Mouse (Mus musculus): ENCODE data around the gene Fermt3. TPM values are rescaled to one million over a fixed set of nuclear protein-coding genes. Genes with fewer than 3 reads are reported as not detected.

Fermt3 gene
- polyA plus RNA-seq, 1 experiment, result 2.0 TPM

DNA sequence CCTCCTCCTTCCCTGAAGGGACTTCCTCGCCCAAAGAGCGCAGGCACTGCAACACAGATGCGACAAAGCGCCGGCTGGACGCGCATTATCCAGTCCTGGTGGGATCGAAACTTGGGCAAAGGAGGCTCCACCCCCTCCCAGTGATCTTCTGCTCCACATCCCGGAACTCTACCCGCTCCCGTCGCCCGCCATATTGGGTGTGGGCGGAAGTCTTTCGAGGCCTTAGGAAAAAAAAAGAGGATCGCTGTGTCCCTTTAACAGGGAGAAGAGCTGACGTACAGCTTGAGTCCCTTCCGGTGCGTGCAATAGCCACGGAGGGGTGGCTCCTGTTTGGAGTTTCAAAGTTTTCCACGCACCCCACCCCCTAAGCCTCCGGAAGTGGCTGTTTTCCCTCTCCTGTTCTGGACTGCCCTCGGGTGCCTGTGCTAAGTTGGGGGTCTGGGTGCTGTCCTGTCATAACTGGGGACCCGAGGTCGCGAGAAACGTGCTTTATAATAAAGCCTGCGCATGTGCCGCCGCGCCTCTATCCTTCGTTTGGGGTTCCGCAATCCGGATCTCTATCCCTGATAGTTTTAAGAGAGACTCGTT, 67.8 kb downstream of the Fermt3 start:
- H3K4me3 ChIP-seq (ENCODE audit: insufficient read depth, low read depth, low read length), result peak overlapping the region; percentile 75
- H3K27ac ChIP-seq (replicated peaks; ENCODE audit: low read depth, low read length), result peak overlapping the region; percentile 94
- peaks cover 10% of the 10 kb centered on the region for H3K4me1 ChIP-seq (ENCODE audit: control insufficient read depth, insufficient read depth, insufficient read length, low read length)

DNA sequence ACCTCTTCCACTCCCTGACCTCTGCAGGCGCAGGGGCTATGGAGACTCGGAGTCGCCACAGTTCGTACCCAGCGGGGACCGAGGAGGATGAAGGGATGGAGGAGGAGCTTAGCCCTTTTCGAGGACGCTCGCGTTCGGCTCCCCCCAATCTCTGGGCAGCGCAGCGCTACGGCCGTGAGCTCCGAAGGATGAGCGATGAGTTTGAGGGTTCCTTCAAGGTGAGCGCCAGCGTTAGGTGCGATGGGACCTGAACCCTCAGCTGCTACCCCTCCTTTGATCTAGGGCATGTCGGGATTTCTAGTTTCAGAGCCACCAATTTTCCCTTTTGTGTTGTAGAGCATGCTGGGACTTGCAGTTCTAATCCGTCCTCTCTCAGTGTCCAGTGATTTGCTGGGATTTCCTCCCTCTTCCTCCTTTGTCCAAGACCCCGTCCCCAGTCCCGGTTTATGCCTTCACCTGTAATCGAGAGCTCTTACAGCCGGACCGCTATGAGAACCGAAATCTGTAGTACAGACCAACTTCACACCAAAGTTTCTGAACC, 68.6 kb downstream of the Fermt3 start:
- Histone ChIP-seq H3K4me1 (ENCODE audit: control insufficient read depth, insufficient read depth, insufficient read length, low read length) (peaks cover 10% of the 10 kb centered on the region), H3K27ac (replicated peaks; ENCODE audit: low read depth, low read length) (peak overlapping the region; percentile 84), H3K4me3 (ENCODE audit: insufficient read depth, low read depth, low read length) (peak overlapping the region; percentile 75)

DNA sequence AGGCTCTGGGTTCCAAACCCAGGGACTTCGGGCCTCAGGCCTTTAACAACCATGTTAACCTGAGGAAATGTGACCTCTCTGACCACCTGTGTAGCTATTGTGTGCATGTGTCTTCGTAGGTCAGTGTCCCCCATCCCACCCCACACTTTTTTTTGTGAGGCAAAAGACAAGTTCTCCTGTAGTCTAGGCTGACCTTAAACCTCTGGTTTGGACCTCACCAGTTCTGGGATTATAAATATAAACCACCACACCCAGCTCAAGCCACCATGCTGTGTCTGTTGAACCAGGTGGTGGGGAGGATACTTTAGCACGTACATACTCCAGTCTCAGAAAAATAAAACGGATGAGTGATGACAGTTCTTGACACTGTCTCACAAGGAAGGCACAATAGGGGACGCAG, 69.3 kb downstream of the Fermt3 start:
- H3K4me3 ChIP-seq (ENCODE audit: insufficient read depth, low read depth, low read length), result peak overlapping the region; percentile 75; the same call in 1 of the 2 replicates
- peaks cover 10% of the 10 kb centered on the region for H3K4me1 ChIP-seq (ENCODE audit: control insufficient read depth, insufficient read depth, insufficient read length, low read length)
- H3K27ac ChIP-seq (replicated peaks; ENCODE audit: low read depth, low read length), result no peak overlapping the region

DNA sequence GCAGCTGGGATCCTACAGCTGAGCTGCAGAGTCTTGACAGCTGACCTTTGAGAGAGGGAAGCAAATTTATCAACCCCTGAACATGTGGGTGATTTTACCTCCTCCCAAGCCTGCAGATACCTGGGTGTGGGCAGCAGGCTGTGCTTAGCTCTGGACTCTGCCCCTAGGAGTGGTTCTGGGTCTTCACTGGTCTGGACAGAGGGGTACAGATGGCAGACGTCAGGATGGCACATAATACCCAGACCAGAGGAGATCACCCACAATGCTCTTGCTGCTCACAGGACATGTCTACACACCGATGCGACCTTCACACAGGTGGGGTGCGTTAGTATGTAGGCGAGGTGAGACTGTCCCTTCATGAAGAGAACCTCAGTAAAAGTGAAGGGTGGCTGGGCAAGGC, 69.7 kb downstream of the Fermt3 start:
- Histone ChIP-seq H3K27ac (replicated peaks; ENCODE audit: low read depth, low read length) (no peak overlapping the region), H3K4me3 (ENCODE audit: insufficient read depth, low read depth, low read length) (no peak overlapping the region), H3K4me1 (ENCODE audit: control insufficient read depth, insufficient read depth, insufficient read length, low read length) (peaks cover 10% of the 10 kb centered on the region)

Other genes with a start within 250 kb of the Fermt3 start
- 6.7 and 9.8 TPM in 2 replicates for gene Rps6ka4, start 178.8 kb downstream of the Fermt3 start, polyA plus RNA-seq (2012; ENCODE audit: insufficient read depth, insufficient read length, missing spikeins)
- 1.9 and 2.3 TPM in 2 replicates for gene Ccdc88b, start 161.3 kb downstream of the Fermt3 start, polyA plus RNA-seq (2012; ENCODE audit: insufficient read depth, insufficient read length, missing spikeins)
- gene Trmt112, start 109.8 kb downstream of the Fermt3 start, polyA plus RNA-seq (2012; ENCODE audit: insufficient read depth, insufficient read length, missing spikeins), result 18.1 and 29.4 TPM in 2 replicates
- 974 and 1,161 TPM in 2 replicates for gene Prdx5, start 109.4 kb downstream of the Fermt3 start, polyA plus RNA-seq (2012; ENCODE audit: insufficient read depth, insufficient read length, missing spikeins)
- gene Esrra, start 97.7 kb downstream of the Fermt3 start, polyA plus RNA-seq (2012; ENCODE audit: insufficient read depth, insufficient read length, missing spikeins), result 86.4 and 123 TPM in 2 replicates
- not detected in 2 replicates for gene Catsperz, start 94.1 kb downstream of the Fermt3 start, polyA plus RNA-seq (2012; ENCODE audit: insufficient read depth, insufficient read length, missing spikeins)
- gene Kcnk4, start 85.0 kb downstream of the Fermt3 start, polyA plus RNA-seq (2012; ENCODE audit: insufficient read depth, insufficient read length, missing spikeins), result 1.6 and 1.8 TPM in 2 replicates
- 47.1 and 49.4 TPM in 2 replicates for gene Bad, start 77.6 kb downstream of the Fermt3 start, polyA plus RNA-seq (2012; ENCODE audit: insufficient read depth, insufficient read length, missing spikeins)
- gene Gpr137, start 77.0 kb downstream of the Fermt3 start, polyA plus RNA-seq (2012; ENCODE audit: insufficient read depth, insufficient read length, missing spikeins), result 31.2 and 45.5 TPM in 2 replicates
- gene Ppp1r14b, start 44.5 kb downstream of the Fermt3 start, polyA plus RNA-seq (2012; ENCODE audit: insufficient read depth, insufficient read length, missing spikeins), result 210 and 250 TPM in 2 replicates
- gene Plcb3, start 43.0 kb downstream of the Fermt3 start, polyA plus RNA-seq (2012; ENCODE audit: insufficient read depth, insufficient read length, missing spikeins), result 23.8 and 26.8 TPM in 2 replicates
- 126 and 133 TPM in 2 replicates for gene Fkbp2, start 39.0 kb downstream of the Fermt3 start, polyA plus RNA-seq (2012; ENCODE audit: insufficient read depth, insufficient read length, missing spikeins)
- 255 and 283 TPM in 2 replicates for gene Vegfb, start 31.8 kb downstream of the Fermt3 start, polyA plus RNA-seq (2012; ENCODE audit: insufficient read depth, insufficient read length, missing spikeins)
- 70.0 and 78.9 TPM in 2 replicates for gene Dnajc4, start 26.9 kb downstream of the Fermt3 start, polyA plus RNA-seq (2012; ENCODE audit: insufficient read depth, insufficient read length, missing spikeins)
- 10.9 and 11.7 TPM in 2 replicates for gene Nudt22, start 23.4 kb downstream of the Fermt3 start, polyA plus RNA-seq (2012; ENCODE audit: insufficient read depth, insufficient read length, missing spikeins)
- gene Trpt1, start 23.3 kb downstream of the Fermt3 start, polyA plus RNA-seq (2012; ENCODE audit: insufficient read depth, insufficient read length, missing spikeins), result 15.0 and 19.3 TPM in 2 replicates
- gene Stip1, start 20.5 kb upstream of the Fermt3 start, polyA plus RNA-seq (2012; ENCODE audit: insufficient read depth, insufficient read length, missing spikeins), result 81.7 and 119 TPM in 2 replicates
- gene Macrod1, start 37.3 kb upstream of the Fermt3 start, polyA plus RNA-seq (2012; ENCODE audit: insufficient read depth, insufficient read length, missing spikeins), result 155 and 161 TPM in 2 replicates
- gene Flrt1, start 86.3 kb upstream of the Fermt3 start, polyA plus RNA-seq (2012; ENCODE audit: insufficient read depth, insufficient read length, missing spikeins), result 0.59 TPM in 1 of 2 replicates, not detected in the other
- 28.7 and 44.7 TPM in 2 replicates for gene Otub1, start 186.8 kb upstream of the Fermt3 start, polyA plus RNA-seq (2012; ENCODE audit: insufficient read depth, insufficient read length, missing spikeins)
- gene Cox8a, start 198.1 kb upstream of the Fermt3 start, polyA plus RNA-seq (2012; ENCODE audit: insufficient read depth, insufficient read length, missing spikeins), result 4,354 and 4,380 TPM in 2 replicates
- gene Naa40, start 221.7 kb upstream of the Fermt3 start, polyA plus RNA-seq (2012; ENCODE audit: insufficient read depth, insufficient read length, missing spikeins), result 9.6 and 10.3 TPM in 2 replicates
- 1.0 and 7.8 TPM in 2 replicates for gene Rcor2, start 247.9 kb upstream of the Fermt3 start, polyA plus RNA-seq (2012; ENCODE audit: insufficient read depth, insufficient read length, missing spikeins)

Data from brown adipose tissue, adult 24 weeks (tissue).